Mouse (Mus musculus): ENCODE measurements at regions not wholly inside any gene's neighbourhood (a gene's known extent, or its start where the extent isn't known, plus 50 kb on each side); places are given as distances from the start of the nearest gene placed in this dataset.

GRCm38 (mm10) chr3:80336123-80336674 is 451.9 kb downstream of the Fam198b start:
- Histone ChIP-seq H3K27ac (replicated peaks) (no peak overlapping the region), H3K9ac (no peak overlapping the region), H3K4me2 (no peak overlapping the region), H3K27me3 (no peaks in the 10 kb centered on the region), H3K36me3 (replicated peaks) (no peaks in the 10 kb centered on the region), H3K9me3 (replicated peaks) (no peaks in the 10 kb centered on the region), H3K4me3 (replicated peaks) (no peak overlapping the region), H3K4me1 (replicated peaks) (no peaks in the 10 kb centered on the region)
- no peak for ATAC-seq (ENCODE audit: insufficient read depth)
- 71% methylated on average over 8 of the region's 8 CpGs for WGBS (ENCODE audit: insufficient replicate concordance)

DNA sequence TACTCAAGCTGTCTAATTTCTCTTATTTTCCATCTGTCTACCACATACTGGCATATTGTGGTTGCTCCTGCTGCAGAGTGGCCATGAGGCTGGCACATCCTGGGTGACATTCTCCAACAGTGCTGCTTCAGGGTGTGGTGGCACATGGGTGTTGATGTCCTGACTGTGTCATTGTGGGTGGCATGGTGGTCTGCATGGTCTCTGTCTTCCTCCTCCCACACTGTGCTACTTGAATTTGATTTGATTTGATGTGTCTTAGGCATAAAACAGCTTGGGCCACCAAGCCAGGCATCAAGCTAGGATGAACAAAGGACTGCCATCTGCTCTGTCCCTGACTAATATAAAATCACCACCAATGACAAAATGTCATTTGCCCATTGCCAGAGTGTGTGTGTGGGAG is 434.7 kb downstream of the Gria2 start:
- no peaks in the 10 kb centered on the region for H3K36me3 ChIP-seq (replicated peaks)
- H3K9me3 ChIP-seq (replicated peaks): no peaks in the 10 kb centered on the region
- no peaks in the 10 kb centered on the region for H3K4me1 ChIP-seq (replicated peaks)
- ATAC-seq (ENCODE audit: insufficient read depth): no peak
- no peak overlapping the region for H3K4me2 ChIP-seq
- no peak overlapping the region for H3K4me3 ChIP-seq (replicated peaks)
- no peaks in the 10 kb centered on the region for H3K27me3 ChIP-seq
- no peak overlapping the region for H3K27ac ChIP-seq (replicated peaks)
- H3K9ac ChIP-seq: no peak overlapping the region

- Histone ChIP-seq H3K27me3 (no peaks in the 10 kb centered on the region), H3K9me3 (replicated peaks) (no peaks in the 10 kb centered on the region), H3K4me2 (no peak overlapping the region), H3K9ac (no peak overlapping the region), H3K4me3 (replicated peaks) (no peak overlapping the region), H3K4me1 (replicated peaks) (no peaks in the 10 kb centered on the region), H3K27ac (replicated peaks) (no peak overlapping the region), H3K36me3 (replicated peaks) (no peaks in the 10 kb centered on the region)
- ATAC-seq (ENCODE audit: insufficient read depth): no peak
- WGBS (ENCODE audit: insufficient replicate concordance): 49% methylated on average over 4 of the region's 4 CpGs
These were observed 433.3 kb downstream of the Gria2 start for GRCm38 (mm10) chr3:80369214-80369941.

GRCm38 (mm10) chr3:80372436-80372835 is 430.2 kb downstream of the Gria2 start:
- ATAC-seq (ENCODE audit: insufficient read depth): no peak
- no peak overlapping the region for H3K9ac ChIP-seq
- 36% methylated on average over 3 of the region's 3 CpGs for WGBS (ENCODE audit: insufficient replicate concordance)
- no peak overlapping the region for H3K4me2 ChIP-seq
- no peak overlapping the region for H3K4me3 ChIP-seq (replicated peaks)
- H3K9me3 ChIP-seq (replicated peaks): no peaks in the 10 kb centered on the region
- no peaks in the 10 kb centered on the region for H3K4me1 ChIP-seq (replicated peaks)
- H3K27me3 ChIP-seq: no peaks in the 10 kb centered on the region
- no peak overlapping the region for H3K27ac ChIP-seq (replicated peaks)
- H3K36me3 ChIP-seq (replicated peaks): no peaks in the 10 kb centered on the region

- no peak overlapping the region for H3K9ac ChIP-seq
- H3K9me3 ChIP-seq (replicated peaks): no peaks in the 10 kb centered on the region
- no peaks in the 10 kb centered on the region for H3K36me3 ChIP-seq (replicated peaks)
- H3K27ac ChIP-seq (replicated peaks): no peak overlapping the region
- H3K4me2 ChIP-seq: no peak overlapping the region
- WGBS (ENCODE audit: insufficient replicate concordance): 54% methylated on average over 2 of the region's 2 CpGs
- H3K27me3 ChIP-seq: no peaks in the 10 kb centered on the region
- no peak for ATAC-seq (ENCODE audit: insufficient read depth)
- no peaks in the 10 kb centered on the region for H3K4me1 ChIP-seq (replicated peaks)
- H3K4me3 ChIP-seq (replicated peaks): no peak overlapping the region
These were observed 416.6 kb downstream of the Gria2 start for GRCm38 (mm10) chr3:80385986-80386385.

DNA sequence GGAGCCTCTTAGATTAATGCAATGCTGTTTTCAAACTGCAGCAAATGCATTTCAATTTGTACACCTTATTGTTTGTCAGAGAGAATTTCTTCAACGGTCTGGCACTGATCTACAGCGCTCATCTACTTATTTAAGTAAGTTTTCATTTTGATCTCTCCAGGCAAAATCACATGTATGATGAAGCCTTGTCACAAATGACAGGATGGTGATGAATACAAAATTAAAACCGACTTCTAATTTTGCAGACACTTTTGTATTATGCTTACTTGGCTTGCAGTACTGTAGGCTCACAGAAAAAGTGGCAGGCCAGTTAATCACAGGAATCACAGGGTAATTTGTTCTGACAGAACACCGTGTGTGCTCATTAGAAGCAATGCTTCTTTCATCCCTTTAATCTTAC is 406.4 kb downstream of the Gria2 start:
- Histone ChIP-seq H3K27me3 (no peaks in the 10 kb centered on the region), H3K27ac (replicated peaks) (no peak overlapping the region), H3K9me3 (replicated peaks) (no peaks in the 10 kb centered on the region), H3K4me1 (replicated peaks) (no peaks in the 10 kb centered on the region), H3K4me3 (replicated peaks) (no peak overlapping the region), H3K36me3 (replicated peaks) (no peaks in the 10 kb centered on the region), H3K4me2 (no peak overlapping the region), H3K9ac (no peak overlapping the region)
- ATAC-seq (ENCODE audit: insufficient read depth): no peak
- 62% methylated on average over 4 of the region's 4 CpGs for WGBS (ENCODE audit: insufficient replicate concordance)

- no peak for ATAC-seq (ENCODE audit: insufficient read depth)
- Histone ChIP-seq H3K4me1 (replicated peaks) (no peaks in the 10 kb centered on the region), H3K4me3 (replicated peaks) (no peak overlapping the region), H3K27ac (replicated peaks) (no peak overlapping the region), H3K9me3 (replicated peaks) (no peaks in the 10 kb centered on the region), H3K4me2 (no peak overlapping the region), H3K36me3 (replicated peaks) (no peaks in the 10 kb centered on the region), H3K9ac (no peak overlapping the region), H3K27me3 (no peaks in the 10 kb centered on the region)
- 57% methylated on average over 3 of the region's 3 CpGs for WGBS (ENCODE audit: insufficient replicate concordance)
These were observed 382.2 kb downstream of the Gria2 start for GRCm38 (mm10) chr3:80420453-80420852.

DNA sequence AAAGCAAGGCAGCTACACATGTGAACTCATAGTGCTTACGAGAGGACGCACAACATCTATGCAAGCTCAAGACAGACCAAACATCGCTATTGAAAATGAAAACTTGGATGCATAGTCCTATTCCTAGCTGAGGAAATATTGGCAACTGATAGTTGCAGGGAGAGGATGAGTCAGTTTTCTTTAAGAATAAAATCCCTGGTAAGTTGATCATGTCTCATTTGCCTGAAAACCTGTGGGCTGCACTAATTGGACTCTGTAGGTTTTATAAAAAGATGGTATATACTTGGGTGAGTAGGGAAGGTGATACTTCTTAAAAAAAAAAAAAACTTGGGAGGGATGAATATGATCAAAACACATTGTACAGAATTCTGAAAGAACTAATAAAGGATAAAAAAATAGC is 381.2 kb downstream of the Gria2 start:
- no peaks in the 10 kb centered on the region for H3K36me3 ChIP-seq (replicated peaks)
- H3K27me3 ChIP-seq: no peaks in the 10 kb centered on the region
- no peaks in the 10 kb centered on the region for H3K9me3 ChIP-seq (replicated peaks)
- no peak overlapping the region for H3K27ac ChIP-seq (replicated peaks)
- 77% methylated on average over 3 of the region's 3 CpGs for WGBS (ENCODE audit: insufficient replicate concordance)
- H3K4me1 ChIP-seq (replicated peaks): no peaks in the 10 kb centered on the region
- no peak overlapping the region for H3K4me3 ChIP-seq (replicated peaks)
- ATAC-seq (ENCODE audit: insufficient read depth): no peak
- no peak overlapping the region for H3K4me2 ChIP-seq
- H3K9ac ChIP-seq: no peak overlapping the region

- WGBS (ENCODE audit: insufficient replicate concordance): 66% methylated on average over 3 of the region's 3 CpGs
- Histone ChIP-seq H3K27ac (replicated peaks) (no peak overlapping the region), H3K4me3 (replicated peaks) (no peak overlapping the region), H3K9ac (no peak overlapping the region), H3K27me3 (no peaks in the 10 kb centered on the region), H3K4me1 (replicated peaks) (no peaks in the 10 kb centered on the region), H3K36me3 (replicated peaks) (no peaks in the 10 kb centered on the region), H3K4me2 (no peak overlapping the region), H3K9me3 (replicated peaks) (no peaks in the 10 kb centered on the region)
- no peak for ATAC-seq (ENCODE audit: insufficient read depth)
These were observed 380.5 kb downstream of the Gria2 start for GRCm38 (mm10) chr3:80422106-80422505.

DNA sequence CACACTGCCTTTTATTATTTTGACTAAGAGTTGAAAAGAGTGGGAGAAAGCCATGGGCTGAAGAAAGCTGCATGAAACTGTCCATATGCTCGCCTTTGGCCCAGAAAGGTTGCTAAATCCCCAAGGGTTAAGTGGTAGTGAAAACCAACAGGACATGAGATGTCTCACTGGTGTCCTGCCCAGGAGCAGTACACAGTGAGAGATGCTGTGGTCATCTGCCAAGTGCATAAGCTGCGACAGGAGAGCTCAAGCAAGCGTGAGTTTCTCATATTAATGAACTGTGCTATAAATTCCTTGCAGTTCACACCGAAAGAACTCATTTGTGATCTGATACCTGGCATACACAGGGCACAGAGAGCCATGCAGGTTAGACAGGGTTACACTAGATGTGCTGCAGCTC is 380.0 kb downstream of the Gria2 start:
- Histone ChIP-seq H3K4me2 (no peak overlapping the region), H3K9ac (no peak overlapping the region), H3K4me1 (replicated peaks) (no peaks in the 10 kb centered on the region), H3K27ac (replicated peaks) (no peak overlapping the region), H3K4me3 (replicated peaks) (no peak overlapping the region), H3K9me3 (replicated peaks) (no peaks in the 10 kb centered on the region), H3K36me3 (replicated peaks) (no peaks in the 10 kb centered on the region), H3K27me3 (no peaks in the 10 kb centered on the region)
- ATAC-seq (ENCODE audit: insufficient read depth): no peak
- 58% methylated on average over 4 of the region's 4 CpGs for WGBS (ENCODE audit: insufficient replicate concordance)

All from liver, embryonic 15.5 days (tissue).